Mouse (Mus musculus) forebrain, embryonic 11.5 days (tissue): ENCODE data around the gene Armc6. TPM values are rescaled to one million over a fixed set of nuclear protein-coding genes. Genes with fewer than 3 reads are reported as not detected.

Source experiments
- ATAC-seq: fragments of 200-750 bp; cut with Nextera tagmentation; replicated peaks from 2 replicates; pipeline ENCODE4 v1.8.0; 2017; ENCODE audit warnings: moderate TSS enrichment; ENCODE audit not compliant: low FRiP score
- DNase-seq: peaks from one replicate; pipeline ENCODE4 v3.0.0-alpha.2; 2017; ENCODE audit warnings: low spot score
- H3K27ac ChIP-seq: fragments of 300-500 bp; sonication (generic); 2 replicates; pipeline ENCODE4 v1.5.1; 2014; ENCODE audit warnings: low read depth, low read length
- H3K27me3 ChIP-seq: fragments of 300-500 bp; sonication (generic); 2 replicates; pipeline ENCODE4 v1.6.1; 2014; ENCODE audit warnings: mild to moderate bottlenecking, low read length, mixed read lengths; ENCODE audit not compliant: control insufficient read depth, insufficient read depth
- H3K36me3 ChIP-seq: fragments of 300-500 bp; sonication (generic); 2 replicates; pipeline ENCODE4 v1.6.1; 2014; ENCODE audit warnings: mild to moderate bottlenecking, low read length, moderate library complexity, mixed read lengths; ENCODE audit not compliant: control insufficient read depth, insufficient read depth
- H3K4me1 ChIP-seq: fragments of 300-500 bp; sonication (generic); replicated peaks from 2 replicates; pipeline ENCODE4 v1.6.1; 2014; ENCODE audit warnings: low read length, mixed read lengths; ENCODE audit not compliant: control insufficient read depth, insufficient read depth
- H3K4me2 ChIP-seq: fragments of 300-500 bp; sonication (generic); 2 replicates; pipeline ENCODE4 v1.6.1; 2014; ENCODE audit warnings: low read depth, mild to moderate bottlenecking, low read length, moderate library complexity, mixed read lengths; ENCODE audit not compliant: severe bottlenecking
- H3K4me3 ChIP-seq: fragments of 300-500 bp; sonication (generic); 2 replicates; pipeline ENCODE4 v1.5.1; 2014; ENCODE audit warnings: low read depth, low read length
- H3K9ac ChIP-seq: fragments of 300-500 bp; sonication (generic); 2 replicates; pipeline ENCODE4 v1.6.1; 2014; ENCODE audit warnings: low read length
- H3K9me3 ChIP-seq: fragments of 300-500 bp; sonication (generic); 2 replicates; pipeline ENCODE4 v1.6.1; 2016; ENCODE audit warnings: low read length, mixed read lengths; ENCODE audit not compliant: control insufficient read depth
- WGBS: fragments of 180-500 bp; shearing (Covaris S2); extraction: QIAGEN DNeasy Blood & Tissue Kit; methylation state at CpG from one replicate; pipeline ENCODE4 v1.1.7; 2014; 5-methylcytosine and 5-hydroxymethylcytosine counted together
- polyA plus RNA-seq: library from polyadenylated mRNA; unstranded; fragments of >200 nt; fragmentation: Nextera tagmentation; extraction: Ambion mirVana; gene quantifications from 2 replicates; pipeline ENCODE4 v1.2.1, GENCODE M21; 2014

Gene Armc6
- polyA plus RNA-seq, 1 experiment from 2014 or later, result 31.2 TPM

DNA sequence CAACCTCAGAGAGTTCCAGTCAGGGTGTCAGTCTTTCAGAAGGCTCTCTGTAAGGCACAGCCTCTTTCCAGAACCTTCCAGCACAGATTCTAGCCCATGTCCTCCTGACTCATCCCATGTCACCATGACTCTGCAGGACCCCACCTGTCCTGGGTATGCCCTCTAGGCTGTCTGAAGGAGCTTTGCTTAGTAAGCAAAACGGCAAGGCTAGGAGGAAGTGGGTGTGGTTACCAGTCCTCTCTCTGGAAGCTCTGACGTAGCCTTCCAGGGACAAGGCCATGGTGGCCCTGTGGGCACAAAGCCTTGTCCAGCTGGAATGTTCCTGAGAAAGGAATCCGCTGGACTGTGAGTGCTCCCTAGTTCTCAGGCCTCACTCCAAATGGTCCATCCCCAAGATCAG is 38.7 kb upstream of the Armc6 start:
- no peak for DNase-seq
- H3K9me3 ChIP-seq, result no peaks in the 10 kb centered on the region
- no peak overlapping the region for H3K4me3 ChIP-seq
- no peaks in the 10 kb centered on the region for H3K36me3 ChIP-seq
- H3K27me3 ChIP-seq, result no peaks in the 10 kb centered on the region
- H3K4me1 ChIP-seq, result peaks cover 5% of the 10 kb centered on the region; the same call in 1 of the 2 replicates
- no peak overlapping the region for H3K4me2 ChIP-seq
- H3K27ac ChIP-seq, result no peak overlapping the region
- no peak for ATAC-seq
- no peak overlapping the region for H3K9ac ChIP-seq
- WGBS, result 74% methylated on average over 3 of the region's 3 CpGs

DNA sequence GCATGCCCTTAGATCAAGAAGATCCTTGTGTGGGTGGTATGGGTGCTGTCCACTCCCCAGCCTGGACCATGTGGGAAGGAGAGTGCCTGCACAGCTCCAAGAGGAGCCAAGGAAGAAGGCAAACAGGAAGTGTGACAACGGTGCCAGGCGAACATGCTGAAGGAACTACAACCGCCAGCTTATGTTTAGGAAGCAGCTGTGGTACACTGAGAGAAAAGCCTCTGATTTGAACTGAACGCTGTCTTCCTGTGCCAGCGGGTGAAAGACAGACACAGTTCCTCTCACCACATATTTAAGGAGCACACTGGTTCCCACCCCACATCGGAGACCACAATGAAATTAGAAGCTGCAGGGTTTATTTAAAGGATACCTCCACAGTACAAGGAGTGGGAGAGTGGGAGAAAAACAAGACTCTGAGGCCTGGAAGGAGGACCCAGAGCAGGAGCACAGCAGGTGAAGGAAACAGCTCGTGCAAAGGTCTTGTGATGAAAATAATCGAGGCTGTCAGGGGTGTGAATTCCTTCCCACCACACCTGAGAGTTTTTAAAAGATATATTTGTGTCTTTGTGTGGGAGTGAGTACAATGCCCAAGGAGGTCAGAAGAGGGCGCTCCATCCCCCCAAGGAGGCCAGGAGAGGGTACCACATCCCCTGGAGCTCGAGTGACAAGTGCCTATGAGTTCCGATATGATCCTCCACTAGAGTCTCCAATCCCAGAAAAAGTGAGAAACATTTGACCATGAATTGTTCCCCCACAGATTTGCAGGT is 34.7 kb upstream of the Armc6 start:
- peaks cover 5% of the 10 kb centered on the region; the same call in 1 of the 2 replicates for H3K4me1 ChIP-seq
- no peak overlapping the region for H3K4me3 ChIP-seq
- H3K4me2 ChIP-seq, result no peak overlapping the region
- no peaks in the 10 kb centered on the region for H3K9me3 ChIP-seq
- H3K9ac ChIP-seq, result no peak overlapping the region
- no peak overlapping the region for H3K27ac ChIP-seq
- DNase-seq (no peak), ATAC-seq (no peak)
- 60% methylated on average over 11 of the region's 11 CpGs for WGBS
- peaks cover 6% of the 10 kb centered on the region for H3K36me3 ChIP-seq
- no peaks in the 10 kb centered on the region for H3K27me3 ChIP-seq

- Histone ChIP-seq H3K4me2 (no peak overlapping the region), H3K4me1 (peaks cover 5% of the 10 kb centered on the region; the same call in 1 of the 2 replicates), H3K9ac (no peak overlapping the region), H3K9me3 (no peaks in the 10 kb centered on the region), H3K4me3 (no peak overlapping the region), H3K27me3 (no peaks in the 10 kb centered on the region), H3K27ac (no peak overlapping the region), H3K36me3 (peaks cover 10% of the 10 kb centered on the region)
- DNase-seq, result no peak
- 41% methylated on average over 5 of the region's 5 CpGs for WGBS
- ATAC-seq, result no peak
Measured at GRCm38 (mm10) chr8:70268311-70268710, 34.0 kb upstream of the Armc6 start.

DNA sequence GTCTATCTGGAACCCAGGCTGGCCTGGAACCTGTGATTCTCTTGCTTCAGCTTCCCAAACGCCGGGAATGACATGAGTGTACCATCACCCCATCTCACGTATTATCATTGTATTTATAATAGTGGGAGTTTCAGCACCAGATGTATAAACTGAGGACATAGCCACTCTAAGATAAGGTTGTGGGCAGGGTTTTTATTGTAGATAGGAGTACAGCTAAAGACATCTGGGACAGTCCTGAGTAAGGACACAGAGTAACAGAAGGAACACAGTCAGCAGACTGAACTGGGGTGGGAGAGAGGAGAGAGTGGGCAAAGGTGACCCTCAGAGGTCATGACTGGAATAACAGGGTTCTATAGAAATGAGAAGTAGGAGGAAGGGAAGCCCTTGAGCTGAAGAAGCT is 33.4 kb upstream of the Armc6 start:
- 87% methylated on average over 3 of the region's 3 CpGs for WGBS

GRCm38 (mm10) chr8:70259043-70259442 is 24.8 kb upstream of the Armc6 start:
- WGBS, result 89% methylated on average over 2 of the region's 2 CpGs
- no peak overlapping the region for H3K9ac ChIP-seq
- no peaks in the 10 kb centered on the region for H3K27me3 ChIP-seq
- no peak overlapping the region for H3K27ac ChIP-seq
- DNase-seq, result no peak
- ATAC-seq, result no peak
- H3K4me3 ChIP-seq, result no peak overlapping the region
- peaks cover 19% of the 10 kb centered on the region for H3K36me3 ChIP-seq
- H3K9me3 ChIP-seq, result no peaks in the 10 kb centered on the region
- H3K4me1 ChIP-seq, result no peaks in the 10 kb centered on the region
- no peak overlapping the region for H3K4me2 ChIP-seq

More for the DNA sequence above, 33.4 kb upstream of the Armc6 start:
- ATAC-seq, result no peak
- Histone ChIP-seq H3K4me3 (no peak overlapping the region), H3K4me1 (peaks cover 5% of the 10 kb centered on the region; the same call in 1 of the 2 replicates), H3K27me3 (no peaks in the 10 kb centered on the region), H3K9ac (no peak overlapping the region), H3K4me2 (no peak overlapping the region), H3K9me3 (no peaks in the 10 kb centered on the region), H3K36me3 (peaks cover 15% of the 10 kb centered on the region), H3K27ac (no peak overlapping the region)
- no peak for DNase-seq

DNA sequence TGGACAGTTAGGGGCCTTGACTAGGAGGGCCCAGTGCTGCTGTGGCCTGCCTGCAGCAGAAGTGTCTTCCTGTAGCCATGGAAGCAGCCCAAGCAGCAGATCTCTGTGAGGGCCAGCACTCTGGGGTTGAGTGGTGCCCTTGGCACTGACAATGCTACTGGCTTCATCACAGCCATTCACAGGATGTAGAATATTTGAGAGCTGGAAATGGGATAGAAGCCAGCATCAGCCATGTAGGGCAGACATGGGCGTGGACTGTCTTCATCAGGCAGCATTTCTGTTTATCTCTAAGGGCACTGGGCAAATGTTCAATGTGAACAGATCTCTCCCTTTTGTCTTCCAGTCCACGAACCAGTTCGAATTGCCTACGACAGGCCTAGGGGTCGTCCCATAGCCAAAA is 24.3 kb upstream of the Armc6 start:
- H3K9ac ChIP-seq, result no peak overlapping the region
- no peak for ATAC-seq
- no peak for DNase-seq
- peaks cover 16% of the 10 kb centered on the region for H3K36me3 ChIP-seq
- no peak overlapping the region for H3K4me3 ChIP-seq
- H3K4me2 ChIP-seq, result no peak overlapping the region
- H3K27ac ChIP-seq, result no peak overlapping the region
- no peaks in the 10 kb centered on the region for H3K4me1 ChIP-seq
- H3K27me3 ChIP-seq, result no peaks in the 10 kb centered on the region
- 95% methylated on average over 5 of the region's 5 CpGs for WGBS
- H3K9me3 ChIP-seq, result no peaks in the 10 kb centered on the region

- Histone ChIP-seq H3K27me3 (no peaks in the 10 kb centered on the region), H3K9me3 (no peaks in the 10 kb centered on the region), H3K36me3 (peaks cover 16% of the 10 kb centered on the region), H3K4me2 (no peak overlapping the region), H3K4me3 (no peak overlapping the region), H3K4me1 (no peaks in the 10 kb centered on the region), H3K27ac (no peak overlapping the region), H3K9ac (no peak overlapping the region)
- 91% methylated on average over 3 of the region's 3 CpGs for whole genome bisulfite sequencing
- DNase-seq, result no peak
- ATAC-seq, result no peak
Measured at GRCm38 (mm10) chr8:70257456-70257855, 23.2 kb upstream of the Armc6 start.

DNA sequence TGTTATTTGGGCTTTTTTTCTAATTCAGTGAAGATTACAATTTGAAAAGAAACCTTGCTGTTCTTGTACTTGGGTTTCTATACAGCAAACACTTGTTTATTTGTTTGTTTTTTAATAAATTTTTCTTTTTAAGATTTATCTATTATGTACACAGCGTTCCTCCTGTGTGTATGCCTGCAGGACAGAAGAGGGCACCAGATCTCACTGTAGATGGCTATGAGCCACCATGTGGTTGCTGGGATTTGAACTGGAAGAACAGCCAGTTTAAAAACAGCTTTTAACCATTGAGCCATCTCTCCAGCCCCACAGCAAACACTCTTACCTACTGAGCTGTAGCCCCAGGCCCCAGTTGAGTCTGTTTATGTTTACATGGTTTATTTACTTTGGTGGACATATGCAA is 20.4 kb upstream of the Armc6 start:
- ATAC-seq, result no peak
- no peak overlapping the region for H3K4me2 ChIP-seq
- 96% methylated on average over 1 of the region's 1 CpGs for WGBS
- H3K9ac ChIP-seq, result no peak overlapping the region
- no peaks in the 10 kb centered on the region for H3K4me1 ChIP-seq
- no peaks in the 10 kb centered on the region for H3K27me3 ChIP-seq
- peaks cover 24% of the 10 kb centered on the region for H3K36me3 ChIP-seq
- H3K9me3 ChIP-seq, result no peaks in the 10 kb centered on the region
- no peak overlapping the region for H3K4me3 ChIP-seq
- H3K27ac ChIP-seq, result no peak overlapping the region
- no peak for DNase-seq

DNA sequence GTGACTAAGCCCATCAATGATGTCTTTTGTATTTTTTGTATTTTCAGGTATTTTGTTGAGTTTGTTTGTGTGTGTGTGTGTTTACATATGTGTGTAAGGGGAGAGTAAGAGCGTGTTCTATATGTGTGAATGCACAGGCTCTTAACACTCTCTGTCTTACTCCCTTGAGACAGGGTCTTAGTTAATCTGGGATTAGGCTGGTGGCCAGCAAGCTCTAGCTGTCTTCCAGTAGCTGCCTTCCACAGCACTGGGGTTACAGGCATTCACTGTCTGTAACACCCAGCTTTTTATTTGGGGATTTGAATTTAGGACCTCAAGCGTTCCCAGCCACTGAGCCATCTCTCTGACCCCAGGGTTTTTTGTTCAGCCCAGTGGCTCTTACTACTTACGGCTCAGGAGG is 13.6 kb upstream of the Armc6 start:
- Histone ChIP-seq H3K36me3 (peaks cover 13% of the 10 kb centered on the region), H3K9me3 (no peaks in the 10 kb centered on the region), H3K9ac (no peak overlapping the region), H3K27me3 (no peaks in the 10 kb centered on the region), H3K4me1 (no peaks in the 10 kb centered on the region), H3K27ac (no peak overlapping the region), H3K4me3 (no peak overlapping the region), H3K4me2 (no peak overlapping the region)
- DNase-seq (no peak), ATAC-seq (no peak)
- WGBS, result 91% methylated on average over 3 of the region's 3 CpGs
